Mouse (Mus musculus) common myeloid progenitor, adult 5-6 weeks (primary cell): ENCODE data around the gene Krtap19-1. TPM values are rescaled to one million over a fixed set of nuclear protein-coding genes. Genes with fewer than 3 reads are reported as not detected.
A peak's percentile ranks its signal among the peaks of the same experiment; 100 is the strongest.

Source experiments
- ATAC-seq: replicated peaks from 2 replicates; pipeline ENCODE4 v1.8.0; 2016; ENCODE audit warnings: low read depth, mild to moderate bottlenecking, moderate TSS enrichment, inconsistent platforms; ENCODE audit not compliant: poor library complexity, severe bottlenecking
- total RNA-seq: library from RNA; stranded (forward); fragments of 200-1000, 187-1606 nt; gene quantifications from 2 replicates; pipeline ENCODE4 v1.2.3, GENCODE M21; 2017

Gene Krtap19-1
- not detected in 2 replicates for total RNA-seq

DNA sequence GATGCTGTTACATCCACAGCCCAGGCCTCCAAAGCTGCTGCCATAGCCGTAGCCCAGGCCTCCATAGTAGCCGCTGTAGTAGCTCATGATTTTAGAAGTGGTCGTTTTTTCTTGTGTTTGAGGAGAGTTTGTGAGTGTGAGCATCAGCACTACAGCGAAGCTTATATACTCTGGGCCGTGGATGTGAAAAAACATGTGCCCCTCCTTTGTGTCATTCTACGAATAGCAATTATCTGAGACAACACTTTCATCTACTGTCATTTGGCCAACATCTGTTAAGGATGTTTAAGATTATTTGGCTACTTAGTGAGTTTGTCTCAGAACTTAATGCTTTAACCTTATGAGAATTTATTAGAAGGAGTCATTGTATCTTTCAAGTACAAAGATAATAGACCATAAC is at the start of gene Krtap19-1:
Gene Krtap19-1 (minus strand): TSS at position 101 of the 400 bp plus-strand sequence.
- no peak for ATAC-seq

DNA sequence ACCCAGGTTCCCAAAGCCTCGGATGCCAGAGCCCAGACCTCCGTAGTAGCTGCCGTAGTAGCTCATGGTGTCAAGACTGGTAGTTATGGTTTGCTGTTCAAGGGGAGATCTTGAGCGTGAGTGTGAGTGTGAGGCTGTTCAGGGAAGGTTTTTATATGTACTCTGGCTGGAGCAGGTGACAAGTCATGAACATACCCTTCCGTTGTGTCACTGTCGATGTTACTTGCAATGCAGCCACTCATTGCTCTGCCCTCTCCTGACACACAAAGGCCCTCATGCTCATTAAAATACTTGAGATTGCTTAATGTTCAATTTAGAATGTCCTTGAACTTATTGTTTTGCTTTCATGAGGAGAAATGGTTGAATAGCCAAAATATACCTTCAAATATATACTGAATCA is 27.1 kb upstream of the Krtap19-1 start, which contains the start of gene Krtap19-5:
Gene Krtap19-5 (minus strand): TSS at position 101 of the 400 bp plus-strand sequence.
- ATAC-seq, result no peak

DNA sequence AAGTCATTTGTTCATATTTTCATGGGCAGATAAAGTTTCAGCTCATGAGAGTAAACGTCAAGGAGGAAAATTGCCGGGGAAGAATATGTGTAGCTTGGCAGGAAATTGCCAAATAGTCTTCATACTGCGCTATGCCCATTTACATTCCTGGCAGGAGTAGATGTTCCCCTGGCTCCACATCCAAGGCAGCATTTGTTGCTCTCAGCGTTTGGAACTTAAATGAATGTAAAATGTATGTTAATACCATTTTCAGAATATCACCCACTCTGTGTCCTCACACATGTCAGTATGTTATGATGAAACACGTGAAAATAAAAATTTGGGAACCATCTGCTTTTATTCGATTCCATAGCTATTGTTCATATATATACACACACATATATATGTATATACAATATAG is 17.7 kb upstream of the Krtap19-1 start:
- ATAC-seq, result no peak

DNA sequence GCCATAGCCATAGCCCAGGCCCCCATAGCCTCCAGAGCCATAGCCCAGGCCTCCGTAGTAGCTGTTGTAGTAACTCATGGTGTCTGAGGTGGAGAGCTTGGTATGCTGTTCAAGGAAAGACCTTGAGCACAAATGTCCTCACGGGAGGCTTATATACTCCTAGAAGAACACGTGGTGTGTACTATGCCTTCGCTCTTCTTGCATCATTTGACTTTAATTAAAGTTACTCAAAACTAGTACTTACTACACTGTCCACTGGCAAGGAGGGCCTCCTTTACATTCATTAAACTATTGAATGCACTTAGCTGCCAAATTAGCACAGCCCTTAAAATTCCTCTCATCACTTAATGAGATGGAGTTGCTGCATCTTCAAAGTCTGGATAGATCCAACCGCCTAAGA is 15.8 kb upstream of the Krtap19-1 start, which contains the start of gene Krtap19-4:
Gene Krtap19-4 (minus strand): TSS at position 101 of the 400 bp plus-strand sequence.
- no peak for ATAC-seq

DNA sequence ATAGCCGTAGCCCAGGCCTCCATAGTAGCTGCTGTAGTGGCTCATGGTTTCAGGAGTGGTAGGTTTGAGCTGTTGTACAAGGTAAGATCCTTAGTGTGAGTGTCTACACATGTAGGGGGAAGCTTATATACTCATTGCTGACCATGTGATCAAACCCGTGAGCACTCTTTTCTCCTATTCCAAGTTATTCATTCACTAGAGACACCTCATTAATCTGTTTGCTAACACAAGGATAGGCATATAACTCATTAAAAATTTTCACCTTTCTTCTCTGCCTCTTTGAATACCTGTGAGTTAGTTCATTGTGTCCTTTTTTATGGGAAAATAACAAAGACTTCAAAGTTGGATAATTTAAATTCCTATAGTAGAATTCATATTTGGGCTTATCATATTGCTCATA is 8.7 kb upstream of the Krtap19-1 start, which contains the start of gene Krtap19-3:
Gene Krtap19-3 (minus strand): TSS at position 101 of the 400 bp plus-strand sequence.
- no peak for ATAC-seq

DNA sequence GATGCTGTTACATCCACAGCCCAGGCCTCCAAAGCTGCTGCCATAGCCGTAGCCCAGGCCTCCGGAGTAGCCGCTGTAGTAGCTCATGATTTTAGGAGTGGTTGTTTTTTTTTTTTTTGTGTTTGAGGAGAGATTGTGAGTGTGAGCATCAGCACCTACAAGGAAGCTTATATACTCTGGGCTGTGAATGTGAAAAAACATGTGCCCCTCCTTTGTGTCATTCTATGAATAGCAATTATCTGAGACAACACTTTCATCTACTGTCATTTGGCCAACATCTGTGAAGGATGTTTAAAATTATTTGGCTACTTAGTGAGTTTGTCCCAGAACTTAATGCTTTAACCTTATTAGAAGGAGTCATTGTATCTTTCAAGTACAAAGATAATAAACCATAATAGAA is 5.0 kb upstream of the Krtap19-1 start, which contains the start of gene Krtap19-2:
Gene Krtap19-2 (minus strand): TSS at position 101 of the 400 bp plus-strand sequence.
- no peak for ATAC-seq

DNA sequence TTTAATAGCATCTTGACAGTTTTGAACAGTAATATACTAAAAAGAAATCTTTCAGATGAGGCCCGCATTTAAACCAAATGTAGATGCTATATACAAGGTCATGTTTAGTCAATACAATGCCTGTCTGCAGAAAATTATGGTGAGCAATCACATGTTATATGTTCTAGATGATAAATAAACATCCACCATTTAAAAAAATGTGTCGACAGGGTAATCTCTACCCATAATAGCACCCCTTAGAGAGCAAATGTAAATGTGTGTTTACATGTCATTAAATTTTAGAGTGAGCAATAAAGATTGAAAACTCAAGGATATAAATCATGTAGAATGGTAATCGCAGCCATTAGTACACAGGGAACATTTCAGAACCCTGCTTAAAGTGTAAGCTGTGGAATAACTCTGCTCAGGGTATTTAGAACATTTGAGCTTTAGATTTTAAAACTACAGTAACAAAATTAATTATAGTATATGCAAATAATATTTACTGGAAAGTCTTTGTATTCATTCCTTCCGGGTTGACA is 4.3 kb downstream of the Krtap19-1 start:
- no peak for ATAC-seq

DNA sequence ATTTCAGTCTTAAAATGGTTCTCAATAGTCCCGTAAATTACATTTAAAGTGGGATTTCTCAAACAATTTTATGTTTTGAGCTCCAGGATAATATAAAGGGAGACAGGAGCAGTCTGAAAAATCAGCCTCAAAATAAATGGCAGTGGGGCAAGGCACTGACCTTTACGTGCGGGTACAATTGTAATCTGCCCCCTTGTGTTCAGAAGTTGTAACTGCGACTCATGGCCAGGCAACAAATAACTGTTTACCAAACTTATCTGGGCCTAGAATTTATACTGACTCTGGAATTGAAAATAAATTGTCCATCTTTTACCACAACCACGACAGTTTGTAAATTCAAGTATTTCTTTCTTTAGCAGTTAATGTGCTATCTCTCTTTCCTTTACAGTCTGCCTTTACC is 17.8 kb downstream of the Krtap19-1 start:
- ATAC-seq, result peak; percentile 68; the same call in 1 of the 2 replicates

DNA sequence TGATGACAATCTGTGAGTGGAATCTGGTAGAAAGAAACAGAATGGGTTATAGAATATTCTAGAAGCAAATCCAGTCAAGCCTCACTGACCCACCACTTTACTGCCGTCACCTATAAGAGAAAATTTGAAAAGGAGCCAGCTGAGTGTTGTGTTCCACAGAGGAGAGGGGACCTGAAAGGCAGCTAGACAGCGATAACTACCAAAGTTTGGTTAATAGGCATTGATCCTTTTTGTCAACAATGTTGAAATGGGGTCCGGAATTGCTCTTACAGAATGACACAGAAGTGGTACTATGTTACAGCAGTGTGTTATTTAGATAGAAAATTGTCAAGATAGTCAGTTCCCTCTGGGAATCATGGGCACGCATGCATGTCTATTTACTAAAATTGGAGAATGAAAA is 20.7 kb downstream of the Krtap19-1 start:
- ATAC-seq, result no peak

DNA sequence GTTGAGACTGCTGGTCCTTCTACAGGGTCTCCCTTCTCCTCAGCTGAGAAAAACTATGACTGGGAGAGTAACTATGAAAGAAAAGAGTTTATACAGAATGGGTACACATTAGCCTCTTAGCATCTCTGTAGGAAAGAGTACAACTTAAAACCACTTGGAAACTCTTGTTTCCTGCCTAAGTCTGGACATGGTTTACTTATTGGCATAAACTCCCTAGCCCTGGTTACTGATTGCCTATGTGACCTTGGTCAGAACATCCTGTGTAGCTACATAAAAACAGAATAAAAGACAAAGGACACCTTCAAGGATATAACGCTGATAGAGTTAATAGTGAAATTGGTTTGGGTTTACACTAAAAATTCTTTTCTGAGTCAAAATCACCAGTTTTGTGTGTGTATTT is 21.8 kb downstream of the Krtap19-1 start:
- ATAC-seq, result no peak

DNA sequence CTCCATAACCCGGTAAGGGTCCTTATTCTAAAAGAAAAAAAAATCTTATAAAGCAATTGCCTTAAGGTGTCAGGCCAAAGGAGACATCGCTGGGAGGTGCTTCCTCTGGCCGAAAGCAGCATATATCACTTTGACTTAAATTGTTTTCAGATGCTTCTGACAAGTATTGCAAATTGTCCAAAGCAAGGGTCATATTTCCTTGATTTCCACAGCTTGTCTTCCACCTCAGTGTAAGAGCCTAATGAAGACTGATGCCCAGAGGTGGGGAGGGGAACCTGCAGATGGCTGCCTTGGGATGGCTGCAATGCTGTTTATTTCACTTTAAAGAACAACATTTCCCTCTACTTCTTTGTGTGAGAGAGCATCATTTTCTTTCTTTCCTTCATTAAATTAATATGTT is 42.2 kb downstream of the Krtap19-1 start:
- ATAC-seq, result no peak

DNA sequence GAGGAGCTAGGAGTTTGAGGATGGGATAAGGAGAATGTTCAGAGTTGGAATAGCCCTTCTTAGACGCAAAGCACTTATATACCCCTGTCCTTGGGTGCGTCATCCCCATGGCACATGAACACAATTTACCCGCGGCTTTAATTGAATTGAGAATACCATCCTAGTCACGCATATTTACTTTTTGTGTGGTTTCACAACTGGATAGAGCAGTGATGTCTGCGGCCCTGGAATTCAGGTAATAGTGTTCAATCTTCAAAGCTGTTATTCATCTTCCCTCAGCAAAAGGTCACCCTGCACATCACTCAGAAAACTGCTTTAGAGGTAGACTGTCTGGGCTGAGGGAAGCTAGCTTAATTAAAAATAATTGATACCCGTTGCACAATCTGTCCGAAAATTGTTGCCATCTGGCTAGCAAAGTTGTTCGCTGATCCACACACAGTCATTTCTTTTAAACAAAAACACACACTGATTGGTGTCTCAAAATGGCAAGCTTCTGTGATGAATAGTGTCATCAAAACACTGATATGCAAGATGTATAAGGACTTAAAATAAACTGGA is 43.0 kb downstream of the Krtap19-1 start, which contains the start of gene Krtap14:
Gene Krtap14 (minus strand): TSS at position 51 of the 558 bp plus-strand sequence.
- no peak for ATAC-seq

DNA sequence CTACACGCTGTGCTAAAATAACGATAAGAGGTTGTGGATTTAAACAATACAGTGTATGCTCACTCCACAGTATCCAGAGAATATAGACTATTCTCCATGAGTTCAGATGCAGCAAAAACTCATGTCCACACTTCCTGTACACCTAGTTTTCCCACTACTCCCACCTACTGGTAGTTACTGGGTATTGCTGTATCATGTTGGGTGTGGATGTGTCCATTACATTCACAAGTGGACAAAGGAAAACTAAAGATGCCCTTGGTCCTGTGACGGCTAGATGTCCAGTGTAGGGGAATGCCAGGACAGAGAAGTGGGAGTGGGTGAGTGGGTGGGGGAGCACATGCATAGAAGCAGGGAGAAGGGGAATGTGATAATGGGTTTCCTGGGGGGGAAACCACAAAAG is 45.5 kb downstream of the Krtap19-1 start:
- ATAC-seq, result 0 out of 2 replicates have a peak, but pooled peaks have one; percentile 45

DNA sequence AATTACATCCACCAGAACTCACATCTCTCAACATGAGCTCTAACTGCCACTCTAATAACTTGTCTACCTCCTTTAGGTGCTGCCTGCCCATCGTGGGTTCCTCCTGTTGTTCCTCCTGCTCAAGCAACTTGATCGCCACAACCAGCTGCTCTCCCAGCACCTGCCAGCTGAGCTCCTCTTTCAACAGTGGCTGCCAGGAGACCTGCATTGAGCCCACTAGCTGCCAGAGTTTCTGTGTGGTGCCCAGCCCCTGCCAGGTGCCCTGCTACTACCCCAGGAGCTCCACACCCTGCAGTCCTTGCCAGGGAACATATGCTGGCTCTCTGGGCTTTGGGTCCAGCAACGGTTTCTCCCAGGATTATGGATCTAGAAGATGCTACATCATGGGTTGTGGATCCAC is 49.1 kb downstream of the Krtap19-1 start, which contains the start of gene Krtap15:
Gene Krtap15 (plus strand): TSS at position 150 of the 400 bp plus-strand sequence.
- no peak for ATAC-seq

Other genes starting within 250 kb of the Krtap19-1 start
- not detected in 2 replicates for gene 2310079G19Rik, start 241.7 kb downstream of the Krtap19-1 start, total RNA-seq
- not detected in 2 replicates for gene Krtap26-1, start 221.6 kb downstream of the Krtap19-1 start, total RNA-seq
- not detected in 2 replicates for gene Krtap27-1, start 197.7 kb downstream of the Krtap19-1 start, total RNA-seq
- gene 2310061N02Rik, start 161.4 kb downstream of the Krtap19-1 start, total RNA-seq, result not detected in 2 replicates
- not detected in 2 replicates for gene Krtap13-1, start 140.5 kb downstream of the Krtap19-1 start, total RNA-seq
- gene Krtap13, start 117.8 kb downstream of the Krtap19-1 start, total RNA-seq, result not detected in 2 replicates
- gene 2310034C09Rik, start 110.6 kb downstream of the Krtap19-1 start, total RNA-seq, result not detected in 2 replicates
- gene 2310057N15Rik, start 95.2 kb downstream of the Krtap19-1 start, total RNA-seq, result not detected in 2 replicates
- gene Gm5965, start 91.5 kb downstream of the Krtap19-1 start, total RNA-seq, result not detected in 2 replicates
- gene Gm20741, start 57.2 kb downstream of the Krtap19-1 start, total RNA-seq, result not detected in 2 replicates
- not detected in 2 replicates for gene Krtap15, start 49.2 kb downstream of the Krtap19-1 start, total RNA-seq
- gene Krtap14, start 43.3 kb downstream of the Krtap19-1 start, total RNA-seq, result not detected in 2 replicates
- not detected in 2 replicates for gene Krtap19-2, start 4.9 kb upstream of the Krtap19-1 start, total RNA-seq
- gene Krtap19-3, start 8.6 kb upstream of the Krtap19-1 start, total RNA-seq, result not detected in 2 replicates
- gene Krtap19-4, start 15.7 kb upstream of the Krtap19-1 start, total RNA-seq, result not detected in 2 replicates
- gene Krtap19-5, start 27.0 kb upstream of the Krtap19-1 start, total RNA-seq, result not detected in 2 replicates
- not detected in 2 replicates for gene Krtap19-9b, start 62.9 kb upstream of the Krtap19-1 start, total RNA-seq
- gene Krtap16-3, start 93.5 kb upstream of the Krtap19-1 start, total RNA-seq, result not detected in 2 replicates
- not detected in 2 replicates for gene Krtap22-2, start 141.3 kb upstream of the Krtap19-1 start, total RNA-seq
- not detected in 2 replicates for gene Gm10229, start 145.9 kb upstream of the Krtap19-1 start, total RNA-seq
- gene Krtap6-1, start 162.3 kb upstream of the Krtap19-1 start, total RNA-seq, result not detected in 2 replicates
- gene Gm10228, start 172.1 kb upstream of the Krtap19-1 start, total RNA-seq, result not detected in 2 replicates
- gene Krtap6-5, start 178.5 kb upstream of the Krtap19-1 start, total RNA-seq, result not detected in 2 replicates
- gene 1110025L11Rik, start 194.6 kb upstream of the Krtap19-1 start, total RNA-seq, result not detected in 2 replicates
- not detected in 2 replicates for gene Krtap6-3, start 214.6 kb upstream of the Krtap19-1 start, total RNA-seq